Mouse (Mus musculus) gastrocnemius, adult 18-20 months (tissue): ENCODE results near the gene Plaa. TPM values are rescaled to one million over a fixed set of nuclear protein-coding genes. Genes with fewer than 3 reads are reported as not detected.
A peak's percentile ranks its signal among the peaks of the same experiment; 100 is the strongest.
"Not testable (repeated sequence)": the region's sequence is repeated elsewhere in the genome, so short reads cannot be mapped to it uniquely, and the experiment has no call there.

Source experiments
- DNase-seq: peaks from one replicate; pipeline ENCODE4 v3.0.0; 2021; ENCODE audit warnings: low spot score
- long read RNA-seq, 2 experiments: library from polyadenylated mRNA; stranded (forward); transcript quantifications; one replicate each; pipeline ENCODE4 v2.0.0; 2021
- total RNA-seq, 2 experiments: library from RNA; stranded (reverse); gene quantifications; 2 replicates each; pipeline ENCODE4 v1.2.3; 2021

The Plaa gene
- 10 to 100 TPM; 31.3 to 38.0 TPM for total RNA-seq
- long read RNA-seq, experiment 1, transcript Plaa-201 (14 exons, 2,784 nt) = major isoform, 72 of 84 reads
- long read RNA-seq, experiment 1, partial matches to known transcripts = 4 of 84 reads
- long read RNA-seq, experiment 1, other reads (novel, unspliced or antisense) = 8 of 84 reads
- long read RNA-seq, experiment 2, transcript Plaa-201 (14 exons, 2,784 nt) = major isoform, 50 of 61 reads
- long read RNA-seq, experiment 2, partial matches to known transcripts = 3 of 61 reads
- long read RNA-seq, experiment 2, other reads (novel, unspliced or antisense) = 8 of 61 reads

GRCm38 (mm10) chr4:94603031-94603629 lies at the start of gene Plaa:
Gene Plaa, minus strand, starts transcription at chr4:94603244.
- DNase-seq = peak; percentile 88

DNA sequence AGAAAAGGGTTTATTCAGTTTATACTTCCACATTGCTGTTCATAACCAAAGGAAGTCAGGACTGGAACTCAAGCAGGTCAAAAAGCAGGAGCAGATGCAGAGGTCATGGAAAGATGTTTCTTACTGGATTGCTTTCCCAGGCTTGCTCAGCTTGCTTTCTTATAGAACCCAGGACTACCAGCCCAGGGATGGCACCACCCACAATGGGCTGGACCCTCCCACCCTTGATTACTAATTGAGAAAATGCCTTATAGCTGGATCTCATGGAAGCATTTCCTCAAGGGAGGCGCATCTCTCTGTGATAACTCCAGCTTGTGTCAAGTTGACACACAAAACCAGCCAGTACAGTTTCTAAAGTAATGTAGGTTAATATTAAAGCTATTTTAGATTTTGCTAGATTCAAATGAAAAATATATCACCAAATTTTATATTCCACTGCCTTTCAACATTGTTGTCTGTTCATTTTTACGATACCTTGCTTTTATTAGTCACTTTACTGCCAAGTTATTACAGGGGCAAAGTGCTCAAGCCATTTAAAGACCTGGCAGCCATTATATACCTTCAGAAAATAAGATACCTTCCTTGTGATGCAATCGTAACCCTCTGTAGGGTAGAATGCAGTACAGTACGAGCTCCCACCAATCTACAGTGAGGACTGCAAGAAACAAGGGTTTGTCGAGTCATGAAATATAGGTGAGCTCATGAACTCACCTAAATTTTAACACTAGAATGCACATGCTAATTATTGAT lies 47.6 kb upstream of the Plaa start:
- DNase-seq = not testable (repeated sequence)

GRCm38 (mm10) chr4:94649920-94650319 lies 46.9 kb upstream of the Plaa start, which contains the start of gene Lrrc19:
Gene Lrrc19, minus strand, starts transcription at chr4:94650144.
- no peak for DNase-seq

- no peak for DNase-seq
These were observed 40.1 kb upstream of the Plaa start for GRCm38 (mm10) chr4:94643141-94643540.

DNA sequence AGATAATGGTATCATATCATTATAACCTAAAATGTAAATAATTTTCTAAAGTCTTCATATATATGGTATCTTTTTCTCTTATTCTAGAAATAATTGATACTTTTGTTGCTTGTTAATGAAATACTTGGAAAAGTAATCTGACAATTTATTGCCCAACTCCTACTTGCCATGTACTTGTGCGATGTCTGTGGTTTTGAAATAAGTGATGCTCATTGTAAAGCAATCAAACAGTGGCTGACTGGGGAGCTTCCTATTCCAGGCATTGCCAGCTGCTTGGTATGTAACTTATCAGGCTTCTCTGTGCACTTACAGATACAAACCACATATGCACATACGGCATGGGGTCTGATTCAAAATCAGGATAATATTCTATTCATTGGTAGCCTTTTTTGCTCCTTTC lies 17.0 kb upstream of the Plaa start:
- DNase-seq = no peak

- no peak for DNase-seq
These were observed 11.6 kb upstream of the Plaa start for GRCm38 (mm10) chr4:94614627-94615006.

- DNase-seq = peak; percentile 96
These were observed 11.1 kb upstream of the Plaa start, which contains the start of gene Ift74 for GRCm38 (mm10) chr4:94613972-94614626. Gene Ift74, plus strand, starts transcription at chr4:94614491.

DNA sequence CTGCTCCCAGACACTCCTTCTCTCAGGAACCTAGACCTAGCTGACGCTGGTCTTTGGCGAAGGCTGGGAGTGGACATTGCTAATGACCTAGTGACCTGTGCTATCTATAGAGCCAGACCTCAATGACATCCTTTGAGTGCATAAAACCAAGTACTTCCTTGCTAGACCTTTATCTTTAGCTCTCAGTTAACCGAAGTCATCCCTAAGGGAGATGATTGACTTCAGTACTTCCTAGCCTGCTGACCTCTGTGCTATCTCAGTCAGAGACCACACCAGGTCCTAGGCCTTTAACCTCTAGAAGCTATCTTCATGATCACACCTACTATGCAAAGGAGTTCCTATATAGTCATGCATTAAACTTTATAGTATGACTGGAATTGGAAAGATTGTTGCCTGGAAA lies 7.3 kb upstream of the Plaa start:
- no peak for DNase-seq

GRCm38 (mm10) chr4:94605591-94605990 lies 2.5 kb upstream of the Plaa start:
- DNase-seq = no peak

- DNase-seq = no peak
These were observed 1.5 kb upstream of the Plaa start for GRCm38 (mm10) chr4:94604452-94605019.

DNA sequence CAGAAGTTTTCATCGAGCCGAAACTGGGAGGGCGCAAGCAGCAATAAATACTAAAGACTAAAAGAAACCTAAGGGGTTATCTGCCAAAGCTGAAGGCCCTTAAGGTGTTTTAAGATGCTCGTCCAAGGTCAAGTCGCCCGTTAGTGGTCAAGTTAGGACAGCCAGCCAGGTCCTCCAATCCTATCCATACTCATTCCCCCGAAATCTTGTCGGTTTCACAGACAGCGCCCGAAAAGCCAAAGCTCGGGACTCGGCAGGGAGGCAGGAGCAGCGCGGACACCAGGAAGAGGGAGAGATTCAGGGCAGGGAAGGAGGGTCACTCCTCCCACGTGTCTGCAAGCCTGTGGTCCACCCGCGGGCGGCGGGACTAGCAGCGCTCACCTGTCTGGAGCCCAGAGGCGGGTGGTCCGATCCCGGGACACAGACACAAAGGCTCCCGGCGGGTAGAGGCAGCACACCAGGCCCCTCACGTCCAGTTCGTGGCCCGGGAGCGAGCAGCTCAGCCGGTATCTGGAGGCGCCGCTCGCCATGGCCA lies 481 bp downstream of the Plaa start:
- DNase-seq = no peak

DNA sequence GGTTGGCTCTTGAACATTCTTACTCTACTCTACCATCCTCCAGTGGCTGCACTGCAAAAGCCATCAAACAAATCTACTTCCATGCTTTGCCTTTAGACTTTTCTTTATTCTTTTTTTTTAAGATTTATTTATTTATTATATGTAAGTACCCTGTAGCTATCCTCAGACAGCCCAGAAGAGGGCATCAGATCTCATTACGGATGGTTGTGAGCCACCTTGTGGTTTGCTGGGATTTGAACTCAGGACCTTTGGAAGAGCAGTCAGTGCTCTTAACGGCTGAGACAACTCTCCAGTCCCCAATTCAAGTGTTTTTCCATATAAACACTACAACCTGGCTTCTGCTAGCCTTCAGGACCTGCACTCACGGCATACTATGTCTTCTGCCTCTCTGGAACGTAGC lies 1.6 kb downstream of the Plaa start:
- DNase-seq = no peak

DNA sequence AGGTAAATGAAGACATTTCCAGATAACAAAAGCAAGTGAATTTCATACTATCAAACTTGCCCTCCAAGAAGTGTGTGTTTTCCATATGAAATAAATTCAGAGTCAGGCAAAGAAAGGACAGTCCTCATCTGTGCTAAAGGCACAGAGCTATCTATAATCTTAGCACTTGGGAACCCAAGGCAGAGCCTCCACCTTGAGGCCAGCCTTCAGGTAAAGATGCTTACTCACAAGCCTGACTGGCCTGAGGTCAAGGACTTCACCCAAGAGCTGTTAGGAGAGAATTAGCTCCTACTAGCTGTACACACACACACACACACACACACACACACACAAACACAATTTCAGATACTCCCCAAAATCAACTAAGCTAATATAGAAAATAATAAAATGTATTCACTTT lies 10.3 kb downstream of the Plaa start:
- no peak for DNase-seq

DNA sequence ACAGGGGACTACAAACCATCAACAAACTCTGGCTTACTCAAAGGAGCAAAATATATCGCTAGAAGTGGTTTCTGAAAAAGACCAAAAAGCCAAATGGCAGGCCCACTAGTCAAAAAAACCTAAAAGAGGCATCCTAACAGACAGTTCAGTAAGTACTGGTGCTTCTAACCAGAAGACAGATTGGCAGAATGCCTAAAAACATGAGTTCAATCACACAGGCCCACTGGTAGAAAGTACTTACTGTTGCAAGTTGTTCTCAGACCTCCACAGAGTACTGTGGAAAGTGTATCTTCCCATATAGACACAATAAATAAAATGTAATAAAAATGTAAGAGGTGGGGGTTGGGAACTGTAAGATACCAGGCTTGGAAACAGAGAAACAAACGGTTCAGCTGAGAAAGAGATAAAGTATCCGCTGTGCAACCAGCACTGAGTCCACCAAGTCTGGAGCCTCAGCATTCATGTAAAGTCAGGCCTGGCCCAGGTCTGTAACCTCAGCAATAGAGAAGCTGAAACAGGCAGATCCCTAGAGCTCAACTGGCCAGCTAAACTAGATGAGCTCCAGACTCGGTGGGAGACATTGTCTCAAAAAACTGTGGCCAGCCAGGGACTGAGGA lies 11.2 kb downstream of the Plaa start:
- DNase-seq = no peak

DNA sequence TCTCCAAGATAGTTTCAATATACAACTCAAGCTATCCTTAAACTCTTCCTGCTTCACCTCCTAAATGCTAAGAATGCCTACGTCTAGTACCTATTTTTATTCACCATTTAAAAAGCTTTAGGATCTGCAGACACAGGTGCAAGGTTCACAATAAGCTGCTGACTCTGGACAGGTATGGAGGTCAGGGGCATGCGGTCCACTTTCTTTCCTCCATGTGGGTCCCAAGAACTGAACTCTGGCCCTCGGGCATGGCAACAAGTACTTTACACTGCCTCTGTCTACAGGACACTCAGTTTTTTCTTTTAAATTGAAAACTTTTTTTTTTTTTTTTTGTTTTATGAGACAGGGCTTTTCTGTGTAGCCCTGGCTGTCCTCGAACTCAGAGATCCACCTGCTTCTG lies 30.4 kb downstream of the Plaa start:
- no peak for DNase-seq

- no peak for DNase-seq
These were observed 38.7 kb downstream of the Plaa start for GRCm38 (mm10) chr4:94564297-94564696.

DNA sequence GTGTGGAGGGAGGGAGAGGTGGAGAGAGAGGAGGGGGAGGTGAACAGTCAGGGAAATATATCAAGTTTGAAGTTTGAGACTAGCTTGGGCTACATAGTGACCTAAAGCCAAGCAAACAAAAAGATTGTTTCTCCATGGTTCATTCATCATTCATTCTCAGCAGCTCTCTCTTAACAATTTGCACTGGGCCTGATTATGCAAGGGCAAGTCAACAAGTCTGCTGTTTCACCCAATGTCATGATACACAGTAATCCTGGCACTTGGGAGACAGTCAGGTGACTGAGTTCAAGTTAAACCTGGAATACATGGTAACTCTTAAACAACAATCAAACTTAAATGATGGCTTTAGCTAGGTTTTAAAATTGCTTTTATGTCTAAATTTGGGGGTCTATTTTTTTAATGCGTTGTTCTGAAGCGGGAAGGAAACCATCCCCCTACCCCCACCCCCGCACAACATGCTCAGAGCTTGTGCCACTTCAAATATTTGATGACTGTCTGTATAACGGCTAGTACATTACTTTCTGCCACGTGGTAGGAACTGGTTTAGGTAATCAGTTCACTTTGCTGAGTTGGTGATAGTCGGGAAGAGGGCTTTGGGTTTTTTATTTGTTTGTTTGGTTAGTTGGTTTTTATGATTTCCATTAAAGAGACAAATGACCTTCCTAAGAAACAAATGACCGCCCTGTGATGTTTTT lies 40.9 kb downstream of the Plaa start:
- no peak for DNase-seq

GRCm38 (mm10) chr4:94560316-94560715 lies 42.7 kb downstream of the Plaa start:
- DNase-seq = no peak

DNA sequence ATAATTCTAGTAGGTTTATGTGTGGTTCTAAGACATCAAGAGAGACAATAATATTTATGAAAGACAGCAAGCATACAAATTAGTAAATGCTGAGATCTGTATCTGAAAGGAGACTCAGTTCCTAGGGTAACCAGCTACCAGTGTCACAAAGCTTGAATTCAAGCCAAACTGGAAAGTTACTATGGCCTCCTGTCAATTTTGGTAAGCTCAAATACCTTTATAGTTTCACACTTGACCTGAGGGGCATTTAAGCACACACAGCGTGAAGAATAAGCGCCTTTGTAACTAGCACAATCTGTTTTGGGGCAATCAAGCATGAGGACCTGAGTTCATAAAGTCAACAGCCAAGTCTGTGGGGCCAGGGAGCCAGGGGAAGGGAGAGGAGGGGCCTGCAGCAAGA lies 43.8 kb downstream of the Plaa start:
- no peak for DNase-seq

DNA sequence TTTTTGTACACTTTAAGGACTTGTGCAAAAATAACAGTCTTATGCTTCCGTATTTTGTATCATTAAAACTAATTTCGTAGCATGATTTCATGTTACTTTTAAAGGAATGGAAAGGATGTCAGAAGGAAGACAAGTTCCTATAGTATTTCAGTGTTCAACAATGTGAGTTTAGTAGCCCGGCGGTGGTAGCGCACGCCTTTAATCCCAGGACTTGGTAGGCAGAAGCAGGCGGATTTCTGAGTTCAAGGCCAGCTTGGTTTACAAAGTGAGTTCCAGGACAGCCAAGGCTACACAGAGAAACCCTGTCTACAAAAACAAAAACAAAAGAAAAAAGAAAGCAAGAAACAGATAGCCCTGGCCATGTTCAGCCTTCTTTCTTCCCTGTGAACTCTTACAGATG lies 45.9 kb downstream of the Plaa start:
- no peak for DNase-seq
